14 mouse cellular contexts compared by ENCODE assay signal in genomic region chr4:62735291-62735690, GRCm38 (mm10).
DNase-seq lines count a peak whose midpoint lies in the region; ATAC-seq lines count a peak whose summit lies in the region.
"Had no signal": no experiment of that assay in that cellular context is flagged by ENCODE, and none has a peak within 500 bp of the region (broad histone marks: within the 10 kb centered on the region; RNA-seq: fewer than 3 reads in every experiment).

No protein-coding gene starts in this region.

- peaks cover 77% of the 10 kb centered on the region for H3K4me1 ChIP-seq in heart, embryonic 10.5 days
- peaks cover 67% of the 10 kb centered on the region for H3K4me1 ChIP-seq in lung, embryonic 15.5 days
- H3K4me1 ChIP-seq in heart, embryonic 15.5 days (replicated peaks) = peaks cover 78% of the 10 kb centered on the region
- peaks cover 53% of the 10 kb centered on the region for H3K4me1 ChIP-seq in stomach, embryonic 15.5 days

- H3K9ac ChIP-seq in lung, embryonic 15.5 days = no peak overlapping the region
- no peak overlapping the region for H3K9ac ChIP-seq in heart, embryonic 15.5 days
- H3K9ac ChIP-seq in stomach, embryonic 15.5 days = no peak overlapping the region

- ATAC-seq in lung, embryonic 15.5 days (ENCODE audit: borderline replicate concordance, extremely low read depth, low FRiP score, low TSS enrichment) = no peak
- ATAC-seq in heart, embryonic 15.5 days (replicated peaks; ENCODE audit: insufficient number of reproducible peaks, insufficient read depth, low FRiP score, low read depth) = no peak
- ATAC-seq in stomach, embryonic 15.5 days (ENCODE audit: insufficient read depth, low FRiP score, low read depth) = no peak; the same call in 1 of the 2 replicates
- ATAC-seq: CD4-positive, CD25-positive, alpha-beta regulatory T cell, adult 4 months; intestine, embryonic 16.5 days had no signal

- H3K36me3 ChIP-seq in heart, embryonic 10.5 days = no peaks in the 10 kb centered on the region
- no peaks in the 10 kb centered on the region for H3K36me3 ChIP-seq in lung, embryonic 15.5 days
- no peaks in the 10 kb centered on the region for H3K36me3 ChIP-seq in heart, embryonic 15.5 days
- no peaks in the 10 kb centered on the region for H3K36me3 ChIP-seq in stomach, embryonic 15.5 days

- H3K9me3 ChIP-seq in heart, embryonic 10.5 days = no peaks in the 10 kb centered on the region
- H3K9me3 ChIP-seq in lung, embryonic 15.5 days = no peaks in the 10 kb centered on the region
- no peaks in the 10 kb centered on the region for H3K9me3 ChIP-seq in heart, embryonic 15.5 days (replicated peaks)
- H3K9me3 ChIP-seq in stomach, embryonic 15.5 days = no peaks in the 10 kb centered on the region

- no peak for DNase-seq in heart, embryonic 10.5 days (ENCODE audit: low spot score)
- no peak for DNase-seq in heart, adult 9 months (ENCODE audit: low spot score in 2 of 2)
- no peak for DNase-seq in lung, postnatal 25 days (ENCODE audit: low spot score)
- no peak for DNase-seq in natural killer cell, adult 2 months (ENCODE audit: low spot score in 2 of 2)
- DNase-seq in thymus, postnatal 14 days = no peak
- DNase-seq: gastrocnemius, postnatal 25 days; thymus, postnatal 25 days had no signal

- H3K4me3 ChIP-seq in heart, embryonic 10.5 days = no peak overlapping the region
- no peak overlapping the region for H3K4me3 ChIP-seq in lung, embryonic 15.5 days
- no peak overlapping the region for H3K4me3 ChIP-seq in heart, embryonic 15.5 days
- H3K4me3 ChIP-seq in stomach, embryonic 15.5 days (replicated peaks) = no peak overlapping the region
- H3K4me3 ChIP-seq: left cerebral cortex, adult 2 months had no signal

- H3K4me2 ChIP-seq in lung, embryonic 15.5 days = no peak overlapping the region
- H3K4me2 ChIP-seq in heart, embryonic 15.5 days = no peak overlapping the region
- H3K4me2 ChIP-seq in stomach, embryonic 15.5 days = no peak overlapping the region
- H3K4me2 ChIP-seq: liver, embryonic 11.5 days had no signal

- no peaks in the 10 kb centered on the region for H3K27me3 ChIP-seq in heart, embryonic 10.5 days (ENCODE audit: insufficient read depth, poor library complexity, severe bottlenecking)
- H3K27me3 ChIP-seq in lung, embryonic 15.5 days = no peaks in the 10 kb centered on the region
- no peaks in the 10 kb centered on the region for H3K27me3 ChIP-seq in heart, embryonic 15.5 days
- no peaks in the 10 kb centered on the region for H3K27me3 ChIP-seq in stomach, embryonic 15.5 days (replicated peaks)

- peak overlapping the region; percentile 86 for H3K27ac ChIP-seq in heart, embryonic 10.5 days
- peak overlapping the region; percentile 86; the same call in 1 of the 2 replicates for H3K27ac ChIP-seq in lung, embryonic 15.5 days
- peak overlapping the region; percentile 75; the same call in 1 of the 2 replicates for H3K27ac ChIP-seq in heart, embryonic 15.5 days
- 0 out of 2 replicates have a peak overlapping the region, but pooled peaks have one; percentile 81 for H3K27ac ChIP-seq in stomach, embryonic 15.5 days
- H3K27ac ChIP-seq: left cerebral cortex, adult 2 months had no signal

- WGBS in heart, embryonic 10.5 days = 67% methylated on average over 8 of the region's 8 CpGs
- 71% methylated on average over 8 of the region's 8 CpGs for WGBS in lung, embryonic 15.5 days
- WGBS in heart, embryonic 15.5 days = 65% methylated on average over 8 of the region's 8 CpGs
- 73% methylated on average over 8 of the region's 8 CpGs for WGBS in stomach, embryonic 15.5 days
